Mouse (Mus musculus) T-helper 17 cell (primary cell): ENCODE results near the gene Tm4sf4.

Experiments used
- in situ Hi-C, 2 experiments: fragments of 300-600 bp; cut with MboI, MseI; formaldehyde crosslinking; loops; 1 replicate in 1 of 2; 2 replicates in 1 of 2; pipeline ENCODE4 v1.15.1; 2025; ENCODE audit warnings: high pct_unique_total_duplicates in 2 of 2

Gene Tm4sf4

DNA sequence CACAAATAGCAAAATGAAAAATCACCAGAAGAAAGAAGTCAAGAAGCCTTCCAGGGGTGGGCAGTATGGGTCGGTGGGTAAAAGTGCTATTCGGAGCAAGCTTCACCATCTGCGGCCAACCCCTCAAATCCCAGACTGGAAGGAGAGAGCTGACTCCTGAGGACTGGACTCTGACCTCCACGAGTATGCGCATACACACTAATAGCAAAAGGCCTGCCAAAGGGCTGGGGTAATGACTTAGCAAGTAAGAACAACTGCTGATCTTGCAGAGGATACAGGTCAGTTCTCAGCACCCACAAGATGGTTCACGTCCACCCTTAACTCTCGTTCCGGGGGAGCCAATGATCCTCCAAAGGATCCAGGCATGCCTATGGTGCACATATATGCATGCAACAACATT is 49.3 kb downstream of the Tm4sf4 start:
- in situ Hi-C loops = no loop called here

DNA sequence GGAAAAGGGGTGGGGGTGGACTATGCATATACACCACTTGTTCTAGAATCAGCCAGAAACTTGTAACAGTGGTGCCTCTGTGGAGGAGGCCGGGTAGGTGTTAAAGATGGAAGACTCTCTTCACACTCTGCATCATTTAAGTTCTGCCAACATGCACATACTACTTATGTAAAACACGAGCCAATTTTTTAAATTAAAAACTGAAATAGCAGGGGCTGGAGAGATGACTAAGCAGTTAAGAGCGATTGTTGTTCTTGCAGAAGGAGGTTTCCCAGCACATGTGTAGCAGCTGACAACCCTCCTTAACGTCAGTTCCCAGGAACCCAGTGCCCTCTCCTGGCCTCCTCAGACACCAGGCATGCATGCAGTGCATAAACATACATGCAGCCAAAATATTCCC is 55.5 kb downstream of the Tm4sf4 start:
- in situ Hi-C loops = no loop called here

DNA sequence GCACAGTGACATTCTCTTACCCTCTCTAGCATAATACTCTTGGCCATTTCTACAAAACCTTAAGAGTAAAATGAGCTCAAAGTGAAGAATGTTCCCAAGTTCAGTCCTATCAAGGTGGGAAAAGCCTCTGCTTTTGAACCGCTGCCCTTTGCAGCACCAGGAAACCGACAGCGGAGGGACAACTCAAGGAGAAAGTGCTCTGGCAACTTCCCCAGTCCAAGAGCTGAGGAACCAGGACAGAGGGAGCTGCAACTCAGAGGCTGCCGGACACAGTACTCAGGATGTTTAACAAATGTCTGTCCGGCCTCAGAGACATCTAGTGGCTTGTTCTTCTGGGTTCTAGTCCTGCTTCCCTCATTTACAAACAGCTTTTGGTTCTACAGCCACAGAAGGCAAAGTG is 56.9 kb downstream of the Tm4sf4 start:
- in situ Hi-C loops = no loop called here

DNA sequence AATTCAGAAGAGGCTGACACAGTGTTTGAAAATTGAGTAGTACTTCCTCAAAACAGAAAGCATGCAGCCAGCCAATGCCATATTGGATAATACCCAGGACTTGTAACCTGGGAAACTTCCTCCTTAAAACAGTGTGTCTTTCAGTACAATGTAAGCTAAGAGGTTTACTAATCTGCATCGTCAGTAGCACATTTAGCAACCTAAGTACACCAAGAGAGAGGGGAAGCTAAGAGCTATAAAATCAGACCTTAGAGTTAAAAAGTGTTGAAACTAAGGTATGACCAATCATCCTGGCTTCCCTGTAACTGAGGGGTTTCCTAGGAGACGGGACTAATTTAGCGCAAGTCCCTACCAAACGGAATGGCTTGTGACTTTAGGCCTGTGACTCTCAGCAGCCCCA is 61.0 kb downstream of the Tm4sf4 start:
- in situ Hi-C loops = no loop called here

DNA sequence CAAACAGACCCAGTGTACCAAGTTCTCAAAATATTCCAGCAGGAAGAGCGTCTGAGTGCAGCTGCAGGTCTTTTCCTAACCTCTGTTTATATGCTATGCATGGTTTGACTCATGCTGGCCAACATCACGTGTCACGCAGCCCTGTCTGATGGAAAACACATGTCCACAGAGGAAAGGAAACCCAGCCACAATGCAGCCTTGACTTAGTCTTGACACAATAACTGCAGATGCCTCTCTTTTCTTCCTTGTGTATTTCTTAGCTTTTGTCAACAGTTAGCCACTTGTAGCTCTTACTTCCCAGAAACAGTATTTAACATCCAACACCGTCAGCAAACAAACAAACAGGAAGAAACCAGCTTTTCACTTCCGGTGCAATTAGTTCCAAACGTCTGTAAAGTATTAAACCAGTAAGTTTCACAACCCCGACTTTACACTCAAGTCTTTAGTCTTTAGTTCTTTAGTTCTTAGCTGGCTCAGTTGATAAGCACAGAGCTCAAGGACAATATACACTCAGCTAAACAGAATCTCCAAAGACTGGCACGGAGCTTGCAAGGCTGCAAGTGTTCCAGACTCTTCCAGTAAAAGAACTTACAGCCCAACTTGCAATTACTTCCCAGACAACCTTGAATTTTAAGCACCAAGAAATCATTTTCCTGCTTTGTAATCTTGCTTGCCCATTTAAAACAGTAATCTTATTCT is 62.5 kb downstream of the Tm4sf4 start:
- in situ Hi-C loops = no loop called here
